Mouse (Mus musculus) layer of hippocampus, postnatal 10 days (tissue): ENCODE data around the gene Fam19a1. TPM values are rescaled to one million over a fixed set of nuclear protein-coding genes. Genes with fewer than 3 reads are reported as not detected.

Source experiments
- DNase-seq, 2 experiments: peaks; one replicate each; pipeline ENCODE4 v3.0.0; 2021; ENCODE audit warnings: low spot score in 2 of 2
- total RNA-seq, 2 experiments: library from RNA; stranded (reverse); gene quantifications; 2 replicates each; pipeline ENCODE4 v1.2.3; 2021

The Fam19a1 gene
- total RNA-seq, 2 experiments from 2014 or later: 43.6 to 47.3 TPM

DNA sequence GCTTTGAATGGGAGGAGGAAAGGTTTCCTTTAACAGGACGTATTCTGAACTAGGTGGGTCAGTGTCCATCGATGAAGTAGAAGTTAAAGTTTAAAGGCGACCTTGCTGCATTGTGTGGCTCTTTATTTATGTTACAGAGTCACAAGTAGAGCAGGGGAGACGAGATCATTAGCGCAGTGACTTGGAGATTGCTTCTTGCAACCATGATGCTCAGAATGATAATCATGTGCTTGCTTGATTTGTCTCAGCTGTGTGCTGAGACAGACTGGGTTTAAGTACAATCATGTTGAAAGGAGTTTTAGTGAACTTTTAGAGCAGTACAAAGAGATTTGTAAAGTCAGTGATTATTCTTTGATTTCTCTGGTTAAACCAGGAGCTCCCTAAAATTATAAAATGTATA is 536.3 kb downstream of the Fam19a1 start:
- DNase-seq: no peak

DNA sequence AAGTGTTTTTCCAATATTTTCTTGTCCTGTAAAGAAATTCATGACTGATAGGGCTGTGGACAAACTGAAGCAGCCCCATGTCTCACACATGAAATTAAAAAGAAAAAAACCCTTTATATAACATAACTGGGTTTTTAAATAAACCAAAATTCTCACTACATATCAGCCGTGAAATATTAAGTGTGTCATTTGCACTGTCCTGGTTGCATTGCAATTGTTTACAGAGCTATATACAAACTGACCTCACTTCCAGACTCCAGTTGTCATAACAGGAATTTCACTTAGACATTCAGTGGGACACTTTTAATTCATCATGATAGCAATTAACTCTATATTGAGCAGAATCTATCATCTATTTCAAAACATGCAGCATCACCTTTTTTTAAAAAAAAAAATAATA is 553.4 kb downstream of the Fam19a1 start:
- no peak for DNase-seq

DNA sequence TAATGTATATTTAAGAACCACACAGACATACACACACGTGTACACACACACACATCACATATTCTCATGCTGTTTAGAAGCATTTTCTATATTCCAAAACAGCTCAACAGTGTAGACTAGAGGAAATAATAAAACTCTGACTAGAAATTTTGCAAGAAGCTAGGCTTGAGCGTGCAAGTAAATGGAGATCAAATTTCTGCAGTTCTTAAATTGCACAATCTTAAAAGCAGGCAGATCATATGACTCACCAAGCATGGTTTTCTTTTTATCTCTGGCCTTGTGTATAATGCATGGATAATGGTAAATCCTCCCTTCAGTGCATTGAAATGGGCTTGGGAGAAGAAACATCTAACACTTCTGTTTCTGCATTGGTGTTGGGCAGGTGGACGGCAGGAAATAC is 564.9 kb downstream of the Fam19a1 start:
- no peak for DNase-seq

Other genes starting within 250 kb of the Fam19a1 start
- gene 1700123L14Rik, start 53.1 kb downstream of the Fam19a1 start, total RNA-seq: not detected